Comparison of ENCODE assay signal across 10 mouse cellular contexts in genomic region chr5:29478208-29479197, GRCm38 (mm10). TPM values are rescaled to one million over a fixed set of nuclear protein-coding genes. Genes with fewer than 3 reads are reported as not detected.
DNase-seq lines count a peak whose midpoint lies in the region; ATAC-seq lines count a peak whose summit lies in the region.
"Had no signal": no experiment of that assay in that cellular context is flagged by ENCODE, and none has a peak within 500 bp of the region (broad histone marks: within the 10 kb centered on the region; RNA-seq: fewer than 3 reads in every experiment).

Gene Mnx1 (minus strand): TSS chr5:29478470.

- WGBS in heart, embryonic 13.5 days = under 1% methylated on average over 65 of the region's 65 CpGs
- WGBS in hindbrain, embryonic 13.5 days = under 1% methylated on average over 65 of the region's 65 CpGs
- 1% methylated on average over 65 of the region's 65 CpGs for WGBS in midbrain, embryonic 16.5 days

- H3K27ac ChIP-seq in heart, embryonic 13.5 days (replicated peaks) = no peak within 1 kb of the TSS
- H3K27ac ChIP-seq in hindbrain, embryonic 13.5 days = no peak within 1 kb of the TSS
- H3K27ac ChIP-seq in midbrain, embryonic 16.5 days (ENCODE audit: low read length) = no peak within 1 kb of the TSS

- ATAC-seq in heart, embryonic 13.5 days (ENCODE audit: extremely low read depth, insufficient number of reproducible peaks, low FRiP score, low TSS enrichment) = no peak
- peak; percentile 33; the same call in 1 of the 2 replicates for ATAC-seq in hindbrain, embryonic 13.5 days (ENCODE audit: low FRiP score)
- ATAC-seq in midbrain, embryonic 16.5 days = 0 out of 2 replicates have a peak, but pooled peaks have one; percentile 30

- no peak for DNase-seq in heart, adult 11 months
- peak; percentile 85 for DNase-seq in ZHBTc4 (ENCODE audit: low read depth, low spot score)
- no peak for DNase-seq in cerebellum, adult 9-11 months
- no peak for DNase-seq in adrenal gland, postnatal 4 days (ENCODE audit: low spot score in 2 of 2)
- no peak for DNase-seq in right cerebral cortex, adult 2 months (ENCODE audit: low spot score in 2 of 2)
- DNase-seq: gastrocnemius, postnatal 36 days had no signal

- H3K4me2 ChIP-seq in heart, embryonic 13.5 days = peak within 1 kb of the TSS; percentile 80
- H3K4me2 ChIP-seq in hindbrain, embryonic 13.5 days = peak within 1 kb of the TSS; percentile 48
- peak within 1 kb of the TSS; percentile 50 for H3K4me2 ChIP-seq in midbrain, embryonic 16.5 days (ENCODE audit: low read length)

- H3K27me3 ChIP-seq in heart, embryonic 13.5 days (replicated peaks) = peaks cover 100% of the 10 kb centered on the region
- peaks cover 100% of the 10 kb centered on the region for H3K27me3 ChIP-seq in hindbrain, embryonic 13.5 days
- peaks cover 86% of the 10 kb centered on the region for H3K27me3 ChIP-seq in midbrain, embryonic 16.5 days (ENCODE audit: control insufficient read depth, insufficient read depth, low read depth, low read length)
- H3K27me3 ChIP-seq: CH12.LX had no signal

- H3K36me3 ChIP-seq in heart, embryonic 13.5 days = no peaks in the 10 kb centered on the region
- no peaks in the 10 kb centered on the region for H3K36me3 ChIP-seq in hindbrain, embryonic 13.5 days
- H3K36me3 ChIP-seq in midbrain, embryonic 16.5 days (ENCODE audit: control insufficient read depth, insufficient read depth, low read length) = no peaks in the 10 kb centered on the region

- H3K4me3 ChIP-seq in heart, embryonic 13.5 days = peak within 1 kb of the TSS; percentile 54
- H3K4me3 ChIP-seq in hindbrain, embryonic 13.5 days = peak within 1 kb of the TSS; percentile 25
- peak within 1 kb of the TSS; percentile 24 for H3K4me3 ChIP-seq in midbrain, embryonic 16.5 days (ENCODE audit: low read depth, low read length)

- H3K9ac ChIP-seq in heart, embryonic 13.5 days = peak within 1 kb of the TSS; percentile 56
- peak within 1 kb of the TSS; percentile 29 for H3K9ac ChIP-seq in hindbrain, embryonic 13.5 days
- peak within 1 kb of the TSS; percentile 32; the same call in 1 of the 2 replicates for H3K9ac ChIP-seq in midbrain, embryonic 16.5 days (ENCODE audit: low read depth, low read length)

- H3K4me1 ChIP-seq in heart, embryonic 13.5 days = peaks cover 20% of the 10 kb centered on the region
- peaks cover 16% of the 10 kb centered on the region for H3K4me1 ChIP-seq in hindbrain, embryonic 13.5 days (replicated peaks)
- H3K4me1 ChIP-seq in midbrain, embryonic 16.5 days (ENCODE audit: control insufficient read depth, insufficient read depth, low read length) = peaks cover 12% of the 10 kb centered on the region

- no peaks in the 10 kb centered on the region for H3K9me3 ChIP-seq in heart, embryonic 13.5 days
- H3K9me3 ChIP-seq in hindbrain, embryonic 13.5 days = no peaks in the 10 kb centered on the region
- H3K9me3 ChIP-seq in midbrain, embryonic 16.5 days (replicated peaks; ENCODE audit: control insufficient read depth, low read length, poor library complexity, severe bottlenecking) = no peaks in the 10 kb centered on the region

RNA-seq across cellular contexts. Expression of gene Mnx1, which starts in this region (rescaled TPM):
- polyA plus RNA-seq in heart, embryonic 13.5 days (2015; fragmentation: Nextera tagmentation; extraction: Ambion mirVana) = not detected in 2 replicates
- polyA plus RNA-seq in hindbrain, embryonic 13.5 days (2015; fragmentation: Nextera tagmentation; extraction: Ambion mirVana) = 0.31 and 0.48 TPM in 2 replicates
- not detected in 2 replicates for polyA plus RNA-seq in midbrain, embryonic 16.5 days (2015; fragmentation: Nextera tagmentation; extraction: Ambion mirVana)
- under 1 TPM in 1 of 2 experiments, not detected in 1; 0.34 TPM for total RNA-seq in adrenal gland, postnatal 4 days (2021)
- total RNA-seq: gastrocnemius, postnatal 36 days had no signal

Comparison
In these comparisons a context has a peak if more than half of its experiments do, and no peak if none do; other contexts are left out.
1. Peak in ATAC-seq, H3K4me3 ChIP-seq, H3K9ac ChIP-seq and H3K4me2 ChIP-seq in hindbrain, embryonic 13.5 days; RNA of the gene not detected or under 1 TPM.
2. Peak in ATAC-seq, H3K4me3 ChIP-seq, H3K9ac ChIP-seq and H3K4me2 ChIP-seq in midbrain, embryonic 16.5 days; RNA of the gene not detected or under 1 TPM.